Mouse (Mus musculus) intestine, embryonic 15.5 days (tissue): Measurements from ENCODE around the gene Trim21. TPM values are rescaled to one million over a fixed set of nuclear protein-coding genes. Genes with fewer than 3 reads are reported as not detected.
A peak's percentile ranks its signal among the peaks of the same experiment; 100 is the strongest.

Experiments
- ATAC-seq: fragments of 200-750 bp; cut with Nextera tagmentation; 2 replicates; pipeline ENCODE4 v1.8.0; 2017; ENCODE audit warnings: moderate TSS enrichment, moderate library complexity
- H3K27ac ChIP-seq: fragments of 300-500 bp; sonication (generic); 2 replicates; pipeline ENCODE4 v1.5.1; 2015; ENCODE audit warnings: mild to moderate bottlenecking, inconsistent platforms
- H3K27me3 ChIP-seq: fragments of 300-500 bp; sonication (generic); replicated peaks from 2 replicates; pipeline ENCODE4 v1.6.1; 2015; ENCODE audit warnings: inconsistent platforms
- H3K36me3 ChIP-seq: fragments of 300-500 bp; sonication (generic); 2 replicates; pipeline ENCODE4 v1.6.1; 2015; ENCODE audit warnings: inconsistent platforms
- H3K4me1 ChIP-seq: fragments of 300-500 bp; sonication (generic); replicated peaks from 2 replicates; pipeline ENCODE4 v1.6.1; 2015; ENCODE audit warnings: inconsistent platforms
- H3K4me2 ChIP-seq: fragments of 300-500 bp; sonication (generic); replicated peaks from 2 replicates; pipeline ENCODE4 v1.6.1; 2015; ENCODE audit warnings: mild to moderate bottlenecking, inconsistent platforms
- H3K4me3 ChIP-seq: fragments of 300-500 bp; sonication (generic); replicated peaks from 2 replicates; pipeline ENCODE4 v1.5.1; 2015; ENCODE audit warnings: inconsistent platforms
- H3K9ac ChIP-seq: fragments of 300-500 bp; sonication (generic); 2 replicates; pipeline ENCODE4 v1.6.1; 2015; ENCODE audit warnings: inconsistent platforms
- H3K9me3 ChIP-seq: fragments of 300-500 bp; sonication (generic); 2 replicates; pipeline ENCODE4 v1.6.1; 2016; ENCODE audit warnings: inconsistent platforms
- WGBS: fragments of 180-500 bp; shearing (Covaris S2); methylation state at CpG from one replicate; pipeline ENCODE4 v1.1.7; 2015; 5-methylcytosine and 5-hydroxymethylcytosine counted together
- polyA plus RNA-seq: library from polyadenylated mRNA; unstranded; fragments of >200 nt; fragmentation: Nextera tagmentation; extraction: Ambion mirVana; gene quantifications from 2 replicates; pipeline ENCODE4 v1.2.1, GENCODE M21; 2015

Trim21 gene
- polyA plus RNA-seq = 0.56 and 1.2 TPM in 2 replicates

DNA sequence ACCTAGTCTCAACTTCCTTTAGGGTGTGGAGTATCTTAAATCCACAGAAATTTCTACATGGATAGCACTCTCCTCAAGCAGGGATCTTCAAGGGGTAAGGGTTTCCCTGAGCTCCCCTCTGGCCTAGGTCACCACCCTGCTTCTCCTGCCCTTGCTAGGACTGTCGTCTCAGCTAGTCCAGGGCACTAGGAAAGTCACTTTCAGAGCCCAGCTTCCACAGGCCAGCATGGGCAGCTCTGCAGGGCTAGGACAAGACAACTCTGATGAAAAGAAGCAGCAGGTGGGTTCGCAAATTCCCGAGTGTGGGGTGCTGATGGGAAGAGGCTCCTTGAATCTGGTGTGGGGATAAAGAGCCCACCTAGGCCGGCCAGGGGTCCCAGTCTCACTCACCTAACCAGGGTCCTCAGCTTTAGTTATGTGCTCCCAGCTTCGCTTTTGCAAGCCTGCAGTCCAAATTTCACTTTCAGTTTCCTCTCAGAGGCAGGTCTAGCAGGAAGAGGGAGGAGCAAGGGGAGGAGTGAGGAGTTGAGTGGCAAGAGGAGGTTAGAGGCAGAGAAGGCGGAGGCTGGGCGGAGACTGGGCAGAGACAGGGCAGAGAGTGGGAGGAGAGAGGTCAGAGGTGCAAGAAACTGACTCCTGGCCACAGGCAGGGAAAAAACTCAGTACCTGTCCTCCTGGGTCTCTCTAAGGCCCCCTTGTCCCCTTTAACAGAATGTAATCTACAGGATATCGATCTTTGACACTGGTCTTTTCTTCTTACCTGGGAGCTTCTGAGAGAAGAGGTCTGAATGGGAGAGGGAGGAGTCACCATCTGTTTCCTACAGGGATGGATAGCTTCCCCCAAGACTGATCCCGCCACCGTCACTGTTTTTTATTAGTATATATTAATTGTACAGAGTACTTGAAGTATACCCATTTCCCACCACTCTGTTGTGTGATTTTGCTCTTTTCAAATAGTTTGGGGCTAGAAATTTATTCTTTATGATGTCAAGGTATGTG, at the start of gene Trim21:
Gene Trim21 (minus strand): TSS at position 488 of the 999 bp plus-strand sequence.
- 14% methylated on average over 10 of the region's 10 CpGs for WGBS
- H3K4me1 ChIP-seq = no peaks in the 10 kb centered on the region
- no peaks in the 10 kb centered on the region for H3K27me3 ChIP-seq
- peak within 1 kb of the TSS; percentile 60 for H3K4me3 ChIP-seq
- H3K36me3 ChIP-seq = peaks cover 3% of the 10 kb centered on the region; the same call in 1 of the 2 replicates
- no peaks in the 10 kb centered on the region for H3K9me3 ChIP-seq
- peak; percentile 100 for ATAC-seq
- peak within 1 kb of the TSS; percentile 69 for H3K4me2 ChIP-seq
- peak within 1 kb of the TSS; percentile 57 for H3K9ac ChIP-seq
- no peak within 1 kb of the TSS for H3K27ac ChIP-seq

GRCm38 (mm10) chr7:102597378-102598031, 32.2 kb upstream of the Trim21 start, which contains the start of gene Olfr552:
Gene Olfr552 (plus strand): TSS chr7:102597770.
- Histone ChIP-seq H3K27ac (no peak within 1 kb of the TSS), H3K4me1 (no peaks in the 10 kb centered on the region), H3K4me2 (no peak within 1 kb of the TSS), H3K4me3 (no peak within 1 kb of the TSS), H3K27me3 (no peaks in the 10 kb centered on the region), H3K36me3 (no peaks in the 10 kb centered on the region), H3K9ac (no peak within 1 kb of the TSS), H3K9me3 (no peaks in the 10 kb centered on the region)
- 83% methylated on average over 1 of the region's 1 CpGs for WGBS
- ATAC-seq = no peak

- WGBS = 93% methylated on average over 3 of the region's 3 CpGs
- Histone ChIP-seq H3K4me3 (no peak within 1 kb of the TSS), H3K4me1 (no peaks in the 10 kb centered on the region), H3K27me3 (no peaks in the 10 kb centered on the region), H3K36me3 (no peaks in the 10 kb centered on the region), H3K27ac (no peak within 1 kb of the TSS), H3K4me2 (no peak within 1 kb of the TSS), H3K9me3 (no peaks in the 10 kb centered on the region), H3K9ac (no peak within 1 kb of the TSS)
- no peak for ATAC-seq
These were observed 26.5 kb upstream of the Trim21 start, which contains the start of gene Olfr551 for GRCm38 (mm10) chr7:102591786-102592185. Gene Olfr551 (minus strand): TSS chr7:102591886.

GRCm38 (mm10) chr7:102575998-102576397, 10.7 kb upstream of the Trim21 start:
- Histone ChIP-seq H3K36me3 (no peaks in the 10 kb centered on the region), H3K27ac (no peak overlapping the region), H3K27me3 (no peaks in the 10 kb centered on the region), H3K9me3 (no peaks in the 10 kb centered on the region), H3K4me2 (no peak overlapping the region), H3K4me3 (no peak overlapping the region), H3K9ac (no peak overlapping the region), H3K4me1 (no peaks in the 10 kb centered on the region)
- 66% methylated on average over 6 of the region's 6 CpGs for WGBS
- ATAC-seq = no peak

DNA sequence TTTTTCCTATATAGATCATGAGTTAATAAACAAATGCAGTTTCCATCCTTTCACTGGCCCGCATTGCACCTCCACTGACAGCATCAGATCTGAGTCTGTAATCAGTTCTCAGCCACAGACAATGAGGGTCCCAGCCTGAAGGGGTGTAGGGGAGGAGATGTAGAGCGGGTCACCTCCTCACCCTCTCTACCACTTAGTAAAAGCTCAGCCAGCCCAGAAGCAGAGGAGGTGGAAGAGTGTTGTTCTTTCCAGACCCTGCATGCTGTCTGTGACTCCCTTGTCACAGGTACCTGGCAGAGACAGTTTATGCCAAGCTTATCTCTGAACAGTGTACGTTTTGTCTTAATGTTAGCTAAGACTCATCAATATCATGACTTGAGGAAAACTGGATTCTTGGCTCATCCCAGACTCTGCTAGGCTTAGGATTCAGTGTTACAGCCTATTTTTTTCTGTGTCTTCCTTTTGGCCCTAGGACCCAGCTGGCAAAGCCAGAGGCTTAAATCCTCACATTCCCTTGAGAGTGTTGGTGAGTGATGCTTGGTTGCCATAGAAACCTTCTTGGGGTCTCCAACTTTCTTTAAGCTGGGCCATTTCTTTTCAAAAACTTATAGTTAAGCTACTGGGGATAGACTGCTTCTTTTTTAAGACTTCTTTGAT, 8.0 kb upstream of the Trim21 start:
- Histone ChIP-seq H3K4me1 (no peaks in the 10 kb centered on the region), H3K9ac (no peak overlapping the region), H3K27me3 (no peaks in the 10 kb centered on the region), H3K4me2 (no peak overlapping the region), H3K9me3 (no peaks in the 10 kb centered on the region), H3K27ac (no peak overlapping the region), H3K4me3 (no peak overlapping the region), H3K36me3 (no peaks in the 10 kb centered on the region)
- 72% methylated on average over 3 of the region's 3 CpGs for WGBS
- ATAC-seq = no peak

GRCm38 (mm10) chr7:102571142-102571541, 5.9 kb upstream of the Trim21 start, which contains the start of gene Olfr550:
Gene Olfr550 (plus strand): TSS chr7:102571442.
- 89% methylated on average over 8 of the region's 8 CpGs for WGBS
- no peak within 1 kb of the TSS for H3K9ac ChIP-seq
- H3K27me3 ChIP-seq = no peaks in the 10 kb centered on the region
- H3K4me1 ChIP-seq = no peaks in the 10 kb centered on the region
- H3K4me3 ChIP-seq = no peak within 1 kb of the TSS
- no peaks in the 10 kb centered on the region for H3K36me3 ChIP-seq
- no peak for ATAC-seq
- H3K4me2 ChIP-seq = no peak within 1 kb of the TSS
- H3K27ac ChIP-seq = no peak within 1 kb of the TSS
- H3K9me3 ChIP-seq = no peaks in the 10 kb centered on the region

- Histone ChIP-seq H3K4me3 (no peak overlapping the region), H3K9me3 (no peaks in the 10 kb centered on the region), H3K27ac (no peak overlapping the region), H3K4me2 (no peak overlapping the region), H3K27me3 (no peaks in the 10 kb centered on the region), H3K9ac (no peak overlapping the region), H3K4me1 (no peaks in the 10 kb centered on the region), H3K36me3 (no peaks in the 10 kb centered on the region)
- WGBS = 81% methylated on average over 4 of the region's 4 CpGs
- no peak for ATAC-seq
These were observed 933 bp upstream of the Trim21 start for GRCm38 (mm10) chr7:102566219-102566618.

DNA sequence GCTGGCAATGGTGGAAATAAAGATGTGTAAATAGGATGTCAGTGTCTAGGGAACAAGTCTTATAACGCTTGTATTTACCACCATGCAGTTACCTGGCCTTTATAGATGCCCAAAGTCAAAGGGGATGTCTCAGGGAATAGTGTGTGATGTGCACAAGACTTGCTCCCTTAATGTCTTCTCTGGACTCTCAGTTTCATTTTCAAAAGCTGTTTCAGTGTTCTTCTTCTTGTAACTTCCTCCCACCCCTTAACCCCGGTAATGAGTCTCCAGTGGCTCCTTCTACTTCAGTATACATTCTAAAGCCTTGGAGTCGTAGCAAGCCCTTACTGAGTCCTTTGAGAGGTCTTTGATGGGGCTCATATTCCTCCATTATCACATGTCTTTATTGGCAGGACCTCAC, 12.0 kb downstream of the Trim21 start:
- Histone ChIP-seq H3K27me3 (no peaks in the 10 kb centered on the region), H3K4me1 (no peaks in the 10 kb centered on the region), H3K27ac (no peak overlapping the region), H3K9me3 (no peaks in the 10 kb centered on the region), H3K4me2 (no peak overlapping the region), H3K9ac (no peak overlapping the region), H3K36me3 (no peaks in the 10 kb centered on the region), H3K4me3 (no peak overlapping the region)
- 60% methylated on average over 3 of the region's 3 CpGs for WGBS
- no peak for ATAC-seq

DNA sequence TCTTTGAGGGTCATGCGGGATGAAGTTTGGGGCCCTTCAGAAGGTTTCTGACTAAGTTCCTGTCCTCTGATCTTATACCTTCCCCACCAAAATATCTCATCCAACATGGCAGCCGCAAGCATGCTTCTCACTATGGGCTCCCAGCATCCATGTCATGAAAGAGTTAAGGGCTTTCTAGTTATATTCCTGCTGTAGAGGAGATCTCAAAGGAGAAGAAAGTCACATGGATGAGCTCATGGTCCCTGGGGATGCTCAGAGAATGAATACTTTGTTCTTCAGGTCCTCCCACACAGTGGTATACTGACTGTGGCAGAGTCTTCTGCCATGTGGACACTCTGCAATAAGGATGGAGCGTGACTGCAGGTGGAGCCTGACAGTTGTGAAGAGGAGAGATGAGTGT, 15.7 kb downstream of the Trim21 start, which contains the start of gene Olfr549:
Gene Olfr549 (plus strand): TSS at position 301 of the 400 bp plus-strand sequence.
- no peaks in the 10 kb centered on the region for H3K4me1 ChIP-seq
- no peak within 1 kb of the TSS for H3K27ac ChIP-seq
- no peaks in the 10 kb centered on the region for H3K36me3 ChIP-seq
- no peak within 1 kb of the TSS for H3K4me2 ChIP-seq
- no peak within 1 kb of the TSS for H3K9ac ChIP-seq
- ATAC-seq = no peak
- no peaks in the 10 kb centered on the region for H3K27me3 ChIP-seq
- 85% methylated on average over 3 of the region's 3 CpGs for WGBS
- no peak within 1 kb of the TSS for H3K4me3 ChIP-seq
- no peaks in the 10 kb centered on the region for H3K9me3 ChIP-seq

GRCm38 (mm10) chr7:102541251-102541650, 24.0 kb downstream of the Trim21 start:
- Histone ChIP-seq H3K4me1 (no peaks in the 10 kb centered on the region), H3K4me3 (no peak overlapping the region), H3K9me3 (no peaks in the 10 kb centered on the region), H3K27me3 (no peaks in the 10 kb centered on the region), H3K9ac (no peak overlapping the region), H3K36me3 (no peaks in the 10 kb centered on the region), H3K4me2 (no peak overlapping the region), H3K27ac (no peak overlapping the region)
- ATAC-seq = no peak
- 53% methylated on average over 3 of the region's 3 CpGs for WGBS

DNA sequence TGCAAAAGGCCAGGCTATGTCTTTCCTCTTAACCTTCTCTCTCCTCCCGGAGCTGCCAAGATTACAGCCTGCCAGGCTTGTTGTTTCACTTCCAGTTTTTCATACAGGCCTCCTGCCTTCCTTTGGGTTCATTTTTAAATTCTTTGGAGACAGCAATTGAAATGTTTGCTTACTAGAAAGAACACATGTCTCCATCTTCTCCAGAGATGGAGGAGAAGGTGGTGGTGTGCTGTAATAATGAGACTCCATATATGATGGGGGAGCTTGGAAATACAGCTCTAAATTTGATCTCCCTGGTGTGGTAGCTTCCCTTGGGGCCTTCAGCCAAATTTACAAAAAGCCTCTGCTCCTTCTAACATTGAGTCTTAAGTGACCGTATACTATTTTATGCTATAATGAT, 24.7 kb downstream of the Trim21 start, which contains the start of gene Olfr548-ps1:
Gene Olfr548-ps1 (plus strand): TSS at position 301 of the 400 bp plus-strand sequence.
- WGBS = 88% methylated on average over 2 of the region's 2 CpGs
- no peak within 1 kb of the TSS for H3K4me3 ChIP-seq
- no peak within 1 kb of the TSS for H3K27ac ChIP-seq
- no peak for ATAC-seq
- no peak within 1 kb of the TSS for H3K9ac ChIP-seq
- no peaks in the 10 kb centered on the region for H3K9me3 ChIP-seq
- H3K4me1 ChIP-seq = no peaks in the 10 kb centered on the region
- no peaks in the 10 kb centered on the region for H3K27me3 ChIP-seq
- H3K36me3 ChIP-seq = no peaks in the 10 kb centered on the region
- H3K4me2 ChIP-seq = no peak within 1 kb of the TSS

DNA sequence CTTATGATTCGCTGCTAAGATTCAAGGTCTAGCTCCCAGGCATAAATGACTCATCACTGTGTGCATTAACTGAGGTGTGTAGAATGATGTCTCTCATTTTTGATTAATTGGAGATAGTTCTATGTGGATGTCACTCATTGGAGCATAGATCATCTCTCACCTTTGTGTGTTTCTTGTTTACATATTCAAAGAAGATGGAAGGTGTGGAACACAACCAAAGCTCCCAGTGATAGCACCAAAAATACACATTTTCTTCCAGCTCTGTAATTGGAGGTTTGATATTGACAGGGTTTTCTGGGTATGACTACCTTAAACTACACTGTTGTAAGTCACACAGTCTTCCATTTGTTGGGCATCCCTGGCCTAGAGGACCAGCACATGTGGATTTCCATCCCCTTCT, 30.8 kb downstream of the Trim21 start, which contains the start of gene Olfr547:
Gene Olfr547 (plus strand): TSS at position 301 of the 400 bp plus-strand sequence.
- Histone ChIP-seq H3K4me3 (no peak within 1 kb of the TSS), H3K36me3 (no peaks in the 10 kb centered on the region), H3K4me2 (no peak within 1 kb of the TSS), H3K4me1 (no peaks in the 10 kb centered on the region), H3K9me3 (no peaks in the 10 kb centered on the region), H3K9ac (no peak within 1 kb of the TSS), H3K27me3 (no peaks in the 10 kb centered on the region), H3K27ac (no peak within 1 kb of the TSS)
- 71% methylated on average over 1 of the region's 1 CpGs for WGBS
- ATAC-seq = no peak
